Mouse (Mus musculus): Measurements from ENCODE around the gene Zfp420. TPM values are rescaled to one million over a fixed set of nuclear protein-coding genes. Genes with fewer than 3 reads are reported as not detected.

Gene Zfp420
- polyA plus RNA-seq, 1 experiment from 2014 or later, result 8.4 TPM

DNA sequence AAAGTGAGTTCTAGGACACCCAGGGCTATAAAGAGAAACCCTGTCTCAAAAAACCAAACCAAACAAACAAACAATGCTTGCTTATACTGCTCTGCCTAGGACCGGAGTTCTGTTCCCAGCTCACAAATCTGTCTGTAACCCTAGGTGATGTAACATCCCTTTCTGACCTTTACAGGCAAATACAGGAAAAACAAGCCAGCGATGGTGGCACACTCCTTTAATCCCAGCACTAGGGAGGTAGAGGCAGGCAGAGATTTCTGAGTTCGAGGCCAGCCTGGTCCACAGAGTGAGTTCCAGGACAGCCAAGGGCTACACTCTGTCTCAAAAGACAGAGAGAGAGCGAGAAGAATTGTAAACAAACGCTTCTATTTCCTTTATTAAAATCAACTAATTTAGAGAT lies 47.4 kb downstream of the Zfp420 start:
- 90% methylated on average over 5 of the region's 5 CpGs for WGBS
- Histone ChIP-seq H3K27me3 (ENCODE audit: poor library complexity, severe bottlenecking) (no peaks in the 10 kb centered on the region), H3K27ac (peak overlapping the region; percentile 96), H3K4me3 (peak overlapping the region; percentile 64), H3K9me3 (no peaks in the 10 kb centered on the region), H3K36me3 (replicated peaks) (peaks cover 38% of the 10 kb centered on the region), H3K4me1 (peaks cover 29% of the 10 kb centered on the region)
- DNase-seq (ENCODE audit: extremely low spot score, low spot score), result no peak

- Histone ChIP-seq H3K4me3 (peak within 1 kb of the TSS; percentile 64), H3K27ac (peak within 1 kb of the TSS; percentile 96), H3K36me3 (replicated peaks) (peaks cover 38% of the 10 kb centered on the region), H3K4me1 (peaks cover 29% of the 10 kb centered on the region), H3K27me3 (ENCODE audit: poor library complexity, severe bottlenecking) (no peaks in the 10 kb centered on the region), H3K9me3 (no peaks in the 10 kb centered on the region)
- under 1% methylated on average over 33 of the region's 33 CpGs for WGBS
- peak; percentile 90 for DNase-seq (ENCODE audit: extremely low spot score, low spot score)
Observed at GRCm38 (mm10) chr7:29908130-29908950, 48.6 kb downstream of the Zfp420 start, which contains the start of gene Zfp383. Gene Zfp383 (plus strand): TSS chr7:29908223.

DNA sequence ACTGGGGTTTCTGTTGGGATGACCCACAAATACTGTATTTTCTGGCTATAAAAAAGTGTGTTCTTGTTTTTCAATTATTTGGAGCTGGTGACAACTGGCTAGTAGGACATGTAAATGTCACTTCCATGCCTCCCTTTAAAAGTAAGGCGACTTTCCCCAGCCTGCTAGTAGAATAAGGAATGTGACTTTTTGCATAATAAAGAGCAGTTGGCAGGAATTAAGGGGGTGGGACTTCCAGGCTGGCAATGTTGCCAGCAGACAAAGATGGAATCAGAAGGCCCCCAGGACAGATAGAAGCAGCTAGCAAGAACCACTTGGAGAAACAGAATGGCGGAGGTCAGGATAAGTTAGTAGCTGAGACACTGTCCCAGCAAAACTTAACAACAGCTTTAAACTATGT lies 50.5 kb downstream of the Zfp420 start:
- WGBS, result 65% methylated on average over 2 of the region's 2 CpGs
- Histone ChIP-seq H3K36me3 (replicated peaks) (peaks cover 49% of the 10 kb centered on the region), H3K4me3 (no peak overlapping the region; the same call in 1 of the 2 replicates), H3K9me3 (peaks cover 11% of the 10 kb centered on the region), H3K4me1 (peaks cover 29% of the 10 kb centered on the region), H3K27ac (no peak overlapping the region), H3K27me3 (ENCODE audit: poor library complexity, severe bottlenecking) (no peaks in the 10 kb centered on the region)
- DNase-seq (ENCODE audit: extremely low spot score, low spot score), result no peak

DNA sequence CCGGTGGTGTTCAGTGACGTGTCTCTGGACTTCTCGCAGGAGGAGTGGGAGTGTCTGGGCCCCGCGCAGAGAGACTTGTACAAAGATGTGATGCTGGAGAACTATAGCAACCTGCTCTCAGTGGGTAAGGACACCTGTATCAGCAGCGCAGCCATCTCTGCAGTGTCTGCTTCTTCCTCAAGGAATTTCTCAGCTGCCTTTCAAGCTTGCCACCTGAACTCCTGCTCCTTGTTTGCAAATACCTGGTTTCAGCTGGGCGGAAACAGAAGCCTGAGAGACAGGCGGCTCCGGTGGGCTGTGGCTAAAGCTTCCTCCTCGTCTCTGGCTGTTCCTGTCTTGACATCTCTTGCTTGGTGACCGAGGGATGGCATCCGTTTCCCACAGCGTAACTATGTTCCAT lies 52.4 kb downstream of the Zfp420 start:
- 95% methylated on average over 13 of the region's 13 CpGs for WGBS
- Histone ChIP-seq H3K36me3 (replicated peaks) (peaks cover 68% of the 10 kb centered on the region), H3K27me3 (ENCODE audit: poor library complexity, severe bottlenecking) (no peaks in the 10 kb centered on the region), H3K4me1 (peaks cover 23% of the 10 kb centered on the region), H3K9me3 (peaks cover 17% of the 10 kb centered on the region), H3K4me3 (no peak overlapping the region), H3K27ac (no peak overlapping the region)
- DNase-seq (ENCODE audit: extremely low spot score, low spot score), result no peak

DNA sequence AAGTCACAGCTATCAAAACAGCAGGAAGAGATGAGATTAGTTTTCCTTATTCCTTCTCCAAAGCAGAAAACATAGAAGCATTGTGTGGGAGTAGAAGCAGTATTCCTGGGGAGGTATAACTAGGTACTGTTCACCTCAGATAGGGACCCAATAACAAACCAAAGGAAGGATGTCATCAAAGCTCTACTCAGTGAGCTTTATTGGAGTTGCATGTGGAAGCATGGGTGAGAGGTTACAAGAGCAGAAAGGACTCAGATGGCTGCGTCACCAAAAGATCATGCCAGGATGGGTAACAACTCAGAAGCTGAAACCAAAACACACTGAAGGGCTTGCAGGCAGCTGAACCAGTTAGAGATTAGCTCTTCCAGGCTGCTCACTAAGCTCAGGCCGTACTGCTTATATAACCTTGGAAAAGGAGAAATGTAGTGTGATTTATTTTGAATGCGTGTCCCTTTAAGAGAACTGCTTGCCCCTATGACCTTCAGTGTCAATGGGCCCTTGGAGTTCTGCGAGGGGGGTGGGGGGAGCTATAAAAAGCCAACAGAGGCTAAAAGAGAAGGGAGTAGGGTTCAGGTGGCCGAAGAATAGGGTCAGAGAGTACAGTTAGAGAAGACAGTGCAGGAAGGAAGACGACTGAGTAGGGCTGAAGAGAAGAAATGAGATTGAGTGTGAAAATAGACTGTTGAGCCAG lies 57.7 kb downstream of the Zfp420 start:
- H3K27ac ChIP-seq, result no peak overlapping the region
- peaks cover 51% of the 10 kb centered on the region for H3K36me3 ChIP-seq (replicated peaks)
- no peak for DNase-seq (ENCODE audit: extremely low spot score, low spot score)
- no peaks in the 10 kb centered on the region for H3K4me1 ChIP-seq
- peaks cover 17% of the 10 kb centered on the region for H3K9me3 ChIP-seq
- H3K27me3 ChIP-seq (ENCODE audit: poor library complexity, severe bottlenecking), result no peaks in the 10 kb centered on the region
- H3K4me3 ChIP-seq, result no peak overlapping the region
- WGBS, result 71% methylated on average over 6 of the region's 6 CpGs

GRCm38 (mm10) chr7:29918062-29918453 lies 58.3 kb downstream of the Zfp420 start:
- peaks cover 47% of the 10 kb centered on the region for H3K36me3 ChIP-seq (replicated peaks)
- WGBS, result 83% methylated on average over 4 of the region's 4 CpGs
- no peak overlapping the region for H3K27ac ChIP-seq
- no peaks in the 10 kb centered on the region for H3K27me3 ChIP-seq (ENCODE audit: poor library complexity, severe bottlenecking)
- no peak overlapping the region for H3K4me3 ChIP-seq
- no peaks in the 10 kb centered on the region for H3K4me1 ChIP-seq
- DNase-seq (ENCODE audit: extremely low spot score, low spot score), result no peak
- peaks cover 17% of the 10 kb centered on the region for H3K9me3 ChIP-seq

DNA sequence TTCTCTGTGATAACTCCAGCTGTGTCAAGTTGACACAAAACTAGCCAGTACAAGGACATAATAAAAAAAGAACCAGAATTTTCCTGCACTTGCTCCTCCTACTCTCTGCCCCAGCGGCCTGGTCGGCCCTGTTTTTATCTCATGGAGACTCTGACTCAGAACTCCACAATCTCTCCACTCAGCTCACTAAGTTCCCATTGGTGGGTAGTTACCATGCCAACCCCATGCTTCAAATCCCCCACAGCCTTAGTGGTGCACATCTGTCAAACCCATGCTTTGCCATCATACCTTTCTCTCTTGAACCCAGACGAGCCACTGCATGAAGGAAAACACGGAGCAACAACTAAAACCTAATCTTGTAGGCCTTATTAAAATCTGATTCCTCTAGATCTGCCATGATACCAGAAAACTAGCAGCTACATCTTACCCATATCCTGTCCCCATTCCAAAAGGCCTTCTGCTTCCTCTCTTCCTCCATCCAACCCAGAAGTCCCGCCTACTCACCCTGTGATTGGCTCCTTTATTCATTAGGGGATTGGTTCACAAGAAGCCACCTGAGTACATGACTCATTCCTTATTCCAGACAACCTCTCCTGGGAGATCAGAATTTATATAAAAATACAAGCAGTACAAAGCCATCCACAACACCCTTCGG lies 61.8 kb downstream of the Zfp420 start:
- Histone ChIP-seq H3K4me3 (no peak overlapping the region), H3K27me3 (ENCODE audit: poor library complexity, severe bottlenecking) (no peaks in the 10 kb centered on the region), H3K27ac (no peak overlapping the region), H3K36me3 (replicated peaks) (peaks cover 12% of the 10 kb centered on the region), H3K4me1 (no peaks in the 10 kb centered on the region), H3K9me3 (no peaks in the 10 kb centered on the region)
- DNase-seq (ENCODE audit: extremely low spot score, low spot score), result no peak
- 86% methylated on average over 6 of the region's 6 CpGs for WGBS

- H3K27me3 ChIP-seq (ENCODE audit: poor library complexity, severe bottlenecking), result no peaks in the 10 kb centered on the region
- H3K4me3 ChIP-seq, result no peak overlapping the region
- H3K36me3 ChIP-seq (replicated peaks), result no peaks in the 10 kb centered on the region
- no peak for DNase-seq (ENCODE audit: extremely low spot score, low spot score)
- no peaks in the 10 kb centered on the region for H3K9me3 ChIP-seq
- no peaks in the 10 kb centered on the region for H3K4me1 ChIP-seq
- H3K27ac ChIP-seq, result no peak overlapping the region
- 74% methylated on average over 2 of the region's 2 CpGs for WGBS
Observed at GRCm38 (mm10) chr7:29922780-29923179, 63.0 kb downstream of the Zfp420 start.

Small RNA genes lying within 50 kb of the gene (microRNA-seq; reads per million reads assigned to microRNA genes)
- 2.7 reads per million for gene Mir7668

Other genes starting within 250 kb of the Zfp420 start
- 0.14 TPM in 1 of 2 replicates, not detected in the other for gene Catsperg2, start 132.9 kb upstream of the Zfp420 start, polyA plus RNA-seq (2016; fragmentation: Nextera tagmentation; extraction: Ambion mirVana)
- gene Zfp84, start 91.4 kb upstream of the Zfp420 start, polyA plus RNA-seq (2016; fragmentation: Nextera tagmentation; extraction: Ambion mirVana), result 11.6 and 11.8 TPM in 2 replicates
- gene Zfp30, start 76.0 kb upstream of the Zfp420 start, polyA plus RNA-seq (2016; fragmentation: Nextera tagmentation; extraction: Ambion mirVana), result 6.9 and 7.0 TPM in 2 replicates
- 11.6 and 13.2 TPM in 2 replicates for gene Zfp790, start 43.9 kb upstream of the Zfp420 start, polyA plus RNA-seq (2016; fragmentation: Nextera tagmentation; extraction: Ambion mirVana)
- gene Zfp940, start 6.3 kb upstream of the Zfp420 start, polyA plus RNA-seq (2016; fragmentation: Nextera tagmentation; extraction: Ambion mirVana), result 10.5 and 10.6 TPM in 2 replicates
- 9.8 and 10.0 TPM in 2 replicates for gene Zfp27, start 46.6 kb downstream of the Zfp420 start, polyA plus RNA-seq (2016; fragmentation: Nextera tagmentation; extraction: Ambion mirVana)
- gene Zfp383, start 48.2 kb downstream of the Zfp420 start, polyA plus RNA-seq (2016; fragmentation: Nextera tagmentation; extraction: Ambion mirVana), result 4.0 and 5.2 TPM in 2 replicates
- gene Zfp74, start 94.1 kb downstream of the Zfp420 start, polyA plus RNA-seq (2016; fragmentation: Nextera tagmentation; extraction: Ambion mirVana), result 13.5 and 13.8 TPM in 2 replicates
- gene Zfp568, start 124.0 kb downstream of the Zfp420 start, polyA plus RNA-seq (2016; fragmentation: Nextera tagmentation; extraction: Ambion mirVana), result 22.7 and 25.0 TPM in 2 replicates
- 2.8 and 3.6 TPM in 2 replicates for gene Zfp14, start 191.4 kb downstream of the Zfp420 start, polyA plus RNA-seq (2016; fragmentation: Nextera tagmentation; extraction: Ambion mirVana)
- 5.9 and 6.4 TPM in 2 replicates for gene Zfp82, start 212.9 kb downstream of the Zfp420 start, polyA plus RNA-seq (2016; fragmentation: Nextera tagmentation; extraction: Ambion mirVana)
- gene Gm26920, start 230.4 kb downstream of the Zfp420 start, polyA plus RNA-seq (2016; fragmentation: Nextera tagmentation; extraction: Ambion mirVana), result 2.2 and 2.8 TPM in 2 replicates
- 17.3 and 18.1 TPM in 2 replicates for gene Zfp566, start 230.5 kb downstream of the Zfp420 start, polyA plus RNA-seq (2016; fragmentation: Nextera tagmentation; extraction: Ambion mirVana)
- 104 TPM in 2 replicates for gene Zfp260, start 234.8 kb downstream of the Zfp420 start, polyA plus RNA-seq (2016; fragmentation: Nextera tagmentation; extraction: Ambion mirVana)